Mouse (Mus musculus): ENCODE measurements around the gene Mfng.
A peak's percentile ranks its signal among the peaks of the same experiment; 100 is the strongest.

Mfng gene

GRCm38 (mm10) chr15:78773290-78773729 lies at the start of gene Mfng:
Mfng (minus strand) TSS chr15:78773475.
- peak; percentile 90 to 92 for DNase-seq (ENCODE audit: low spot score in 2 of 2)

GRCm38 (mm10) chr15:78816074-78816391 lies 42.8 kb upstream of the Mfng start:
- no peak for DNase-seq (ENCODE audit: low spot score in 2 of 2)

GRCm38 (mm10) chr15:78815314-78816073 lies 42.2 kb upstream of the Mfng start:
- DNase-seq (ENCODE audit: low spot score in 2 of 2), result peak; percentile 21 to 34

- no peak for DNase-seq (ENCODE audit: low spot score in 2 of 2)
Observed at GRCm38 (mm10) chr15:78813603-78814002, 40.3 kb upstream of the Mfng start.

- no peak for DNase-seq (ENCODE audit: low spot score in 2 of 2)
Observed at GRCm38 (mm10) chr15:78810146-78810545, 36.9 kb upstream of the Mfng start.

GRCm38 (mm10) chr15:78809739-78810138 lies 36.5 kb upstream of the Mfng start:
- DNase-seq (ENCODE audit: low spot score in 2 of 2), result no peak

- DNase-seq (ENCODE audit: low spot score in 2 of 2), result no peak
Observed at GRCm38 (mm10) chr15:78808980-78809379, 35.7 kb upstream of the Mfng start.

- no peak for DNase-seq (ENCODE audit: low spot score in 2 of 2)
Observed at GRCm38 (mm10) chr15:78807141-78807540, 33.9 kb upstream of the Mfng start.

- no peak for DNase-seq (ENCODE audit: low spot score in 2 of 2)
Observed at GRCm38 (mm10) chr15:78806614-78807013, 33.3 kb upstream of the Mfng start.

- no peak for DNase-seq (ENCODE audit: low spot score in 2 of 2)
Observed at GRCm38 (mm10) chr15:78805351-78805750, 32.1 kb upstream of the Mfng start.

GRCm38 (mm10) chr15:78804326-78804725 lies 31.1 kb upstream of the Mfng start:
- no peak for DNase-seq (ENCODE audit: low spot score in 2 of 2)

- no peak for DNase-seq (ENCODE audit: low spot score in 2 of 2)
Observed at GRCm38 (mm10) chr15:78803499-78803900, 30.2 kb upstream of the Mfng start.

- no peak for DNase-seq (ENCODE audit: low spot score in 2 of 2)
Observed at GRCm38 (mm10) chr15:78802776-78803391, 29.6 kb upstream of the Mfng start, which contains the start of gene Card10. Card10 (minus strand) TSS chr15:78803042.

GRCm38 (mm10) chr15:78801971-78802741 lies 28.9 kb upstream of the Mfng start:
- no peak for DNase-seq (ENCODE audit: low spot score in 2 of 2)

GRCm38 (mm10) chr15:78801571-78801970 lies 28.3 kb upstream of the Mfng start:
- no peak for DNase-seq (ENCODE audit: low spot score in 2 of 2)

GRCm38 (mm10) chr15:78799029-78799428 lies 25.8 kb upstream of the Mfng start:
- no peak for DNase-seq (ENCODE audit: low spot score in 2 of 2)

GRCm38 (mm10) chr15:78797060-78797329 lies 23.7 kb upstream of the Mfng start:
- no peak for DNase-seq (ENCODE audit: low spot score in 2 of 2)

- DNase-seq (ENCODE audit: low spot score in 2 of 2), result no peak
Observed at GRCm38 (mm10) chr15:78796196-78797059, 23.2 kb upstream of the Mfng start.

- no peak for DNase-seq (ENCODE audit: low spot score in 2 of 2)
Observed at GRCm38 (mm10) chr15:78790990-78791389, 17.7 kb upstream of the Mfng start.

- DNase-seq (ENCODE audit: low spot score in 2 of 2), result no peak
Observed at GRCm38 (mm10) chr15:78790451-78790850, 17.2 kb upstream of the Mfng start.

GRCm38 (mm10) chr15:78789721-78790323 lies 16.5 kb upstream of the Mfng start:
- no peak for DNase-seq (ENCODE audit: low spot score in 2 of 2)
